Mouse (Mus musculus) forebrain, postnatal 0 days (tissue): ENCODE results near the gene Rora. TPM values are rescaled to one million over a fixed set of nuclear protein-coding genes. Genes with fewer than 3 reads are reported as not detected.

ENCODE experiments used
- ATAC-seq: fragments of 200-750 bp; cut with Nextera tagmentation; 2 replicates; pipeline ENCODE4 v1.8.0; 2017; ENCODE audit warnings: mild to moderate bottlenecking, moderate library complexity
- DNase-seq: peaks from one replicate; pipeline ENCODE4 v3.0.0-alpha.2; 2015
- H3K27ac ChIP-seq: fragments of 300-500 bp; sonication (generic); 2 replicates; pipeline ENCODE4 v1.5.1; 2014; ENCODE audit warnings: low read depth, mild to moderate bottlenecking, antibody characterized with exemption, low read length, moderate library complexity, mixed read lengths
- H3K27me3 ChIP-seq: fragments of 300-500 bp; sonication (generic); 2 replicates; pipeline ENCODE4 v1.6.1; 2014; ENCODE audit warnings: mild to moderate bottlenecking, low read length, mixed read lengths; ENCODE audit not compliant: insufficient read depth
- H3K36me3 ChIP-seq: fragments of 300-500 bp; sonication (generic); 2 replicates; pipeline ENCODE4 v1.6.1; 2014; ENCODE audit warnings: mild to moderate bottlenecking, moderate library complexity; ENCODE audit not compliant: insufficient read depth
- H3K4me1 ChIP-seq: fragments of 300-500 bp; sonication (generic); 2 replicates; pipeline ENCODE4 v1.6.1; 2014; ENCODE audit warnings: antibody characterized with exemption; ENCODE audit not compliant: insufficient read depth
- H3K4me2 ChIP-seq: fragments of 300-500 bp; sonication (generic); 2 replicates; pipeline ENCODE4 v1.6.1; 2014; ENCODE audit warnings: low read depth, mild to moderate bottlenecking, moderate library complexity
- H3K4me3 ChIP-seq: fragments of 300-500 bp; sonication (generic); 2 replicates; pipeline ENCODE4 v1.5.1; 2014; ENCODE audit warnings: low read depth, low read length, mixed read lengths
- H3K9ac ChIP-seq: fragments of 300-500 bp; sonication (generic); 2 replicates; pipeline ENCODE4 v1.6.1; 2014; ENCODE audit warnings: mild to moderate bottlenecking
- H3K9me3 ChIP-seq: fragments of 300-500 bp; sonication (generic); 2 replicates; pipeline ENCODE4 v1.6.1; 2016; ENCODE audit warnings: low read length
- CTCF ChIP-seq: sonication (generic); IDR thresholded peaks from 2 replicates; pipeline ENCODE4 v1.5.1; 2016; ENCODE audit warnings: antibody characterized with exemption, control low read depth, low read depth
- WGBS: fragments of 180-500 bp; shearing (Covaris S2); extraction: QIAGEN DNeasy Blood & Tissue Kit; methylation state at CpG from one replicate; pipeline ENCODE4 v1.1.7; 2014; 5-methylcytosine and 5-hydroxymethylcytosine counted together
- polyA plus RNA-seq: library from polyadenylated mRNA; unstranded; fragments of >200 nt; fragmentation: Nextera tagmentation; extraction: Ambion mirVana; gene quantifications from 2 replicates; pipeline ENCODE4 v1.2.1, GENCODE M21; 2015
- total RNA-seq: library from RNA; depleted of rRNA; stranded (reverse); fragments of >200 nt; gene quantifications from 2 replicates; pipeline ENCODE4 v1.2.3, GENCODE M21; 2014

Gene Rora
- total and polyA plus RNA-seq, 2 experiments from 2014 or later, result 9.8 to 23.9 TPM

DNA sequence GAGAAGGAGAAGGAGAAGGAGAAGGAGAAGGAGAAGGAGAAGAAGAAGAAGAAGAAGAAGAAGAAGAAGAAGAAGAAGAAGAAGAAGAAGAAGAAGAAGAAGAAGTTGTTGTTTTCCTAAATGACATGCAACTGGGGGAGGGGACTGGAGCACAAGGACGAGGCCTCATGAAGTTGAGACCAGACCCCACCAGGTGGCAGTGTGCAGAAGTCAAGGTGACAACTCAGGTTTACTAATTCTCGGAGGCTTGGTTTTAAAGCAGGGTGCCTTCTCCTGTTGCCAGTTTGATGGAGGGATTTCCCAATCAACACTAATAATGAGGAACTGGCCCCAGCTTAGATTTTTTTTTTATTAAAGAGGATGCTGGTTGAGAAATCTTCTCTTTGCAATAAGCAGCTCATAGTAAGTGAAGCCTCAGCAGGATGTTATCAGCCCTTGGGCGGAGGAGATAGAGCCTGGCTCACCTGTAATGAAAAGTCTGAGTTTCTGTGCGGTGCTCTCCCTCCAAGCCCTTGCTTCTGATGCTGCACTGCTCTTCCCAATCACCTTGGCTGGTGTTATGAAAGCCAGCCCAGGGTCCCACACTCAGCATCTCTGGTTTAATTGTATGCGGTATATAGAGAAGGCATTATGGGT is 303.5 kb downstream of the Rora start:
- TF ChIP-seq CTCF, result peak; percentile 58
- Histone ChIP-seq H3K4me3 (no peak overlapping the region), H3K4me1 (no peaks in the 10 kb centered on the region), H3K27me3 (no peaks in the 10 kb centered on the region), H3K36me3 (no peaks in the 10 kb centered on the region), H3K4me2 (no peak overlapping the region), H3K9me3 (no peaks in the 10 kb centered on the region), H3K27ac (no peak overlapping the region), H3K9ac (no peak overlapping the region)
- peak; percentile 52 for DNase-seq
- ATAC-seq, result no peak; the same call in 1 of the 2 replicates
- 69% methylated on average over 5 of the region's 5 CpGs for WGBS

DNA sequence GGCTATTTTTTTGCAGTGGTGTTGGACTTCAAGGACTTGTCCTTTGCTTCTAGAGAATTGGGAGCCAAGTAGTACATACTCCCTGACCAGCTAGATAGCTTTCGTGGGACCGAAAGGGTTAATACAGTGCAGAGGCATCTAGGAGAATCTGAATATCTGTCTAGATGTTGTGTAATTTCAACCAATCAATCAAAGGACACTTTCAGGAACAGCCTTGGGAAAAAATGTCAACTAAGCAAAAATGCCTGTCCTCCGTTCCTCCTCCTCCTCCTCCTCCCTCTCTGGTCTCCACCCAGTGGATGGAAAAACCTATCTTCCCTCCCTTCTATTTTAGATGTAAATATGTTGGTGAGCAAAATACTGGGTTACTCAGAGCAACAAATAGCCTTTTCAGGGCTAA is 304.2 kb downstream of the Rora start:
- no peak overlapping the region for H3K4me2 ChIP-seq
- DNase-seq (no peak), ATAC-seq (no peak)
- H3K36me3 ChIP-seq, result no peaks in the 10 kb centered on the region
- no peaks in the 10 kb centered on the region for H3K27me3 ChIP-seq
- no peaks in the 10 kb centered on the region for H3K9me3 ChIP-seq
- H3K9ac ChIP-seq, result no peak overlapping the region
- WGBS, result 92% methylated on average over 3 of the region's 3 CpGs
- no peak overlapping the region for H3K27ac ChIP-seq
- no peak for TF ChIP-seq CTCF
- no peak overlapping the region for H3K4me3 ChIP-seq
- no peaks in the 10 kb centered on the region for H3K4me1 ChIP-seq

DNA sequence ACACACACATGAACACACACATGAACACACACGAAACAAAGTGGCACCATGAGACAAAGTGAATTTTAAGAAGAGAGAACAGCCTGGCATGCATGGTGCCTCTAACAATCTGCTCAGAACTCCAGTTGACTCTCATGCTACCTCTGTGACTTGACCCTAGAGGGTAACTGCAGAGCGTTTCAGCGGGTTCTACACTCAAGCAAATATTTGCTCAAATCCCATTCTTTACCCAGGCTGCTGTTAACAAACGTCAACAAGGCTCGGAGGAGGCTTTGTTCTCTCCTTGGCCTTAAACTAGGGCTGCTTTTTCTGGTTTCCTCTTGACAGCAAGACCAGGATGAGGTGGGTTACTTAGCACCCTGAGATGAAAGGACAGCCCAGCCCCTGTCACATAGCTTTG is 305.3 kb downstream of the Rora start:
- no peak for ATAC-seq

DNA sequence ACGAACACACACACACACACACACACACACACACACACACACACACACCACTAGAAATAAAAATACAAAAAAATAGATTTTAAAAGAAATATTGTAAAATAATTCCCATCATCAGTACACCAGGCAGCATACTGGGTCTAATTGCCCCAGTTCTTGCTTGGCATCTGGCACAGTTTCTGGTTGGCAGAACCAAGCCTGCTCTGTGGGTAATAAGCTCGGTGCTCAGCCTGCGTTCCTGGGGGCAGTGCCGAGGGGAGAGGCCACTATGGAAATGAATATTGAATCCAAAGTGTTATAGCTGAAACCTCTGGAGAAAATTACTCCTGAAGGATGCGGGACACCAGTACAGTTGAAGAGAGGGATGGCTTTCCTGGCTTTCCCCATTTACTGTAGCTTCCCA is 310.3 kb downstream of the Rora start:
- no peak overlapping the region for H3K4me3 ChIP-seq
- no peak overlapping the region for H3K27ac ChIP-seq
- no peaks in the 10 kb centered on the region for H3K36me3 ChIP-seq
- no peak for DNase-seq
- no peak overlapping the region for H3K9ac ChIP-seq
- no peak for TF ChIP-seq CTCF
- ATAC-seq, result no peak
- no peaks in the 10 kb centered on the region for H3K9me3 ChIP-seq
- H3K4me2 ChIP-seq, result no peak overlapping the region
- H3K4me1 ChIP-seq, result no peaks in the 10 kb centered on the region
- WGBS, result 78% methylated on average over 5 of the region's 5 CpGs
- no peaks in the 10 kb centered on the region for H3K27me3 ChIP-seq

More for the DNA sequence above, 305.3 kb downstream of the Rora start:
- no peak overlapping the region for H3K9ac ChIP-seq
- no peaks in the 10 kb centered on the region for H3K27me3 ChIP-seq
- 68% methylated on average over 5 of the region's 5 CpGs for WGBS
- no peaks in the 10 kb centered on the region for H3K36me3 ChIP-seq
- DNase-seq, result no peak
- H3K4me3 ChIP-seq, result no peak overlapping the region
- H3K27ac ChIP-seq, result no peak overlapping the region
- no peaks in the 10 kb centered on the region for H3K4me1 ChIP-seq
- H3K9me3 ChIP-seq, result no peaks in the 10 kb centered on the region
- no peak overlapping the region for H3K4me2 ChIP-seq
- no peak for TF ChIP-seq CTCF

DNA sequence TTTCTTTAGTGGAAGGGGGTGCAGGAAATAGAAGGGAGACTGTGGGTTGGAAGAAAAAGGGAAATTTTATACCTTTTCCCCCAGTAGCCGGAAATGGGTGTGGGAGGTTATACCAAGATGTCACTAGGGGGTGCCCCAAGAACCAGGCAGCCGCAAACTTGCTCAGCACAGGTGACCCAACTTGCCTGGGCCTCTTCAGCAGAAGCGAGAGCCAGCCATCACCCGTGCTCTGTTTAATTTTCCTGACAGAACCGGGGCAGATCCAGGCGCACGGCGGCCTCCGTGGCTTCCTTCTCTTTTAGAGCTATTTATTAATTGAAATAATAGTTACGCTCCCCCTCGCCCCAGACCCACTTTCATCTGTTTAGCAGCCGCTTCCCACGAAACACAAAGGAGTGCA is 313.0 kb downstream of the Rora start:
- ATAC-seq, result no peak
- no peaks in the 10 kb centered on the region for H3K4me1 ChIP-seq
- peak; percentile 24; the same call in 1 of the 2 replicates for TF ChIP-seq CTCF
- no peak overlapping the region for H3K9ac ChIP-seq
- H3K4me2 ChIP-seq, result no peak overlapping the region
- WGBS, result 41% methylated on average over 13 of the region's 13 CpGs
- H3K27me3 ChIP-seq, result no peaks in the 10 kb centered on the region
- no peaks in the 10 kb centered on the region for H3K36me3 ChIP-seq
- H3K27ac ChIP-seq, result no peak overlapping the region
- H3K9me3 ChIP-seq, result no peaks in the 10 kb centered on the region
- H3K4me3 ChIP-seq, result no peak overlapping the region
- no peak for DNase-seq

DNA sequence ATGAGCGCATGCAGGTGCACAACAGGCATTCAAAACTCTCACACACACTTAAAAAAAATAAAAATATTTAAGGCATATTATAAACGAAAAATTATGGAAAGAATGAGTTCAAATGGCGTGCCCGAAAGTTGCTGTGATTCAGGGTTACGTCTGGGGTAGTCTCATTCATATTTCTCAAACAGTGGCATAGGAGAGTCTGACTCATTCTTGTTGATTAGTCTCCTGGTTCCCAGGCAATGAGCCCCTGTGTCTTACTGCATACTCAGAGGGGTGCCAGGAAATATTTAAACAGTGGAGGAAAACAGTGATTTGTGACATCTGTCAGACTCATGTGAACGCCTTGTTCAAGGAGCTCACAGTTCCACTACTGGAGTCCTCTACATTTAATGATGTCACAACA is 316.5 kb downstream of the Rora start:
- ATAC-seq (no peak), DNase-seq (no peak)
- Histone ChIP-seq H3K9me3 (no peaks in the 10 kb centered on the region), H3K4me1 (no peaks in the 10 kb centered on the region), H3K27ac (no peak overlapping the region), H3K4me2 (no peak overlapping the region), H3K4me3 (no peak overlapping the region), H3K36me3 (no peaks in the 10 kb centered on the region), H3K27me3 (no peaks in the 10 kb centered on the region), H3K9ac (no peak overlapping the region)
- TF ChIP-seq CTCF, result no peak
- WGBS, result 82% methylated on average over 6 of the region's 6 CpGs

DNA sequence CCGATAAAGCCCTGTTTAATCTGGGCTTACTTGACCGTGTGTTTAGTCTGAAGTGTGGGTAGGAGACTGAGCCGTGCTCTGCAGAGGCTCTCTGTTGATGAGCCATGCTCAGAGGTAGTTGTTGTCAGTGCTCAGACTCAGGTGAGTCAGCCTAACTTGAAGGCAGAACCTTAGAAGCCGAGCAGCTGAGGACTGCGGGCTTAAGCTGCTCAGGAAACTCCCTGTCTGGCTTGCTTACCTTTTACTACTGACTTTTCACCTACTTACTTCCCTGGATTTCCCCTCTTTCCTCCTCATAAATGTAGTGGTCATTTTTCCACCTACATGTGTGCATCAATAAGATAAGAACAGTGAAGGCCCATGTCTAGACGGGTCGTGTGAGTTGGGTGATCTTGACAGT is 318.7 kb downstream of the Rora start:
- Histone ChIP-seq H3K27ac (no peak overlapping the region), H3K4me3 (no peak overlapping the region), H3K27me3 (no peaks in the 10 kb centered on the region), H3K9me3 (no peaks in the 10 kb centered on the region), H3K9ac (no peak overlapping the region), H3K4me1 (no peaks in the 10 kb centered on the region), H3K36me3 (no peaks in the 10 kb centered on the region), H3K4me2 (no peak overlapping the region)
- TF ChIP-seq CTCF, result no peak
- ATAC-seq (no peak), DNase-seq (no peak)
- 91% methylated on average over 7 of the region's 7 CpGs for WGBS

DNA sequence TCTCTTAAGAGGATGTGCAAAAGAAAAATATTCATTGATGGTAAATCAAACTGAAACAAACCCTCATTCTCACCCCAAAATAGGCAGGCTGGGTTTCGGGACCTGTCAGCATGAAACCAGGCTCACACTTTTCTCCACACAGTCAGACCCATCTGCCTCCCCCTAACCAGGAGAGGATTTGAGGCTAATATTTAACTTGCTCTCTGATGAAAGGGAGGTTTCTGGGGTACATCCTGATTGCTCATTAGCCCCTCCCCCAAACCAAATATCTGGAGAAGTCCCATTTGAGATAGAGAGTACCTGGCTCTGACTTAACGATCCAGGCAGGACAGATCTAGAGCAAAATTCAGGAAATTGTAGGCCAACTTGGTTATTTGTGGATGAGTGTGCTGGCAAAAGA is 320.9 kb downstream of the Rora start:
- no peak for TF ChIP-seq CTCF
- Histone ChIP-seq H3K27ac (no peak overlapping the region), H3K4me2 (no peak overlapping the region), H3K4me3 (no peak overlapping the region), H3K27me3 (no peaks in the 10 kb centered on the region; the same call in 1 of the 2 replicates), H3K9me3 (no peaks in the 10 kb centered on the region), H3K4me1 (no peaks in the 10 kb centered on the region), H3K9ac (no peak overlapping the region), H3K36me3 (no peaks in the 10 kb centered on the region)
- no peak for DNase-seq
- WGBS, result 88% methylated on average over 2 of the region's 2 CpGs
- ATAC-seq, result no peak
